ENCODE assay signal across 8 mouse cellular contexts in genomic region chr7:120102164-120102972, GRCm38 (mm10). TPM values are rescaled to one million over a fixed set of nuclear protein-coding genes. Genes with fewer than 3 reads are reported as not detected.
DNase-seq lines count a peak whose midpoint lies in the region; ATAC-seq and TF ChIP-seq lines count a peak whose summit lies in the region.

Gene Tmem159 (plus strand): TSS chr7:120102353.

- DNase-seq in c-Kit-positive CD71-positive TER-119-positive erythroid progenitor cells, embryonic 14.5 days (ENCODE audit: low spot score), result peak; percentile 30
- DNase-seq in kidney, postnatal 25 days, result peak; percentile 95
- peak; percentile 92 for DNase-seq in neural tube, embryonic 10.5 days (ENCODE audit: extremely low spot score, low spot score)

- H3K4me2 ChIP-seq in forebrain, embryonic 13.5 days, result peak within 1 kb of the TSS; percentile 75
- H3K4me2 ChIP-seq in heart, embryonic 16.5 days (ENCODE audit: low read depth, low read length), result peak within 1 kb of the TSS; percentile 98
- peak within 1 kb of the TSS; percentile 75 for H3K4me2 ChIP-seq in liver, embryonic 15.5 days
- H3K4me2 ChIP-seq in stomach, embryonic 14.5 days (replicated peaks; ENCODE audit: low read depth, low read length), result peak within 1 kb of the TSS; percentile 94

- peaks cover under 1% of the 10 kb centered on the region; the same call in 1 of the 2 replicates for H3K9me3 ChIP-seq in E14TG2a.4 (ENCODE audit: low read length)
- H3K9me3 ChIP-seq in forebrain, embryonic 13.5 days (replicated peaks), result no peaks in the 10 kb centered on the region
- no peaks in the 10 kb centered on the region for H3K9me3 ChIP-seq in heart, embryonic 16.5 days (replicated peaks; ENCODE audit: control insufficient read depth, low read length)
- no peaks in the 10 kb centered on the region for H3K9me3 ChIP-seq in liver, embryonic 15.5 days (replicated peaks)
- H3K9me3 ChIP-seq in stomach, embryonic 14.5 days (ENCODE audit: control insufficient read depth, low read depth, low read length), result no peaks in the 10 kb centered on the region

- H3K36me3 ChIP-seq in E14TG2a.4 (ENCODE audit: insufficient read depth, low read length), result no peaks in the 10 kb centered on the region
- no peaks in the 10 kb centered on the region for H3K36me3 ChIP-seq in forebrain, embryonic 13.5 days (ENCODE audit: poor library complexity, severe bottlenecking)
- no peaks in the 10 kb centered on the region for H3K36me3 ChIP-seq in heart, embryonic 16.5 days (ENCODE audit: control insufficient read depth, insufficient read depth)
- H3K36me3 ChIP-seq in liver, embryonic 15.5 days (replicated peaks), result no peaks in the 10 kb centered on the region
- no peaks in the 10 kb centered on the region for H3K36me3 ChIP-seq in stomach, embryonic 14.5 days (ENCODE audit: control insufficient read depth, insufficient read depth, low read length)

- peaks cover 35% of the 10 kb centered on the region for H3K4me1 ChIP-seq in E14TG2a.4 (replicated peaks; ENCODE audit: low read depth, low read length)
- H3K4me1 ChIP-seq in forebrain, embryonic 13.5 days, result peaks cover 22% of the 10 kb centered on the region
- peaks cover 12% of the 10 kb centered on the region for H3K4me1 ChIP-seq in heart, embryonic 16.5 days (ENCODE audit: control insufficient read depth, insufficient read depth, low read length)
- peaks cover 14% of the 10 kb centered on the region for H3K4me1 ChIP-seq in liver, embryonic 15.5 days (replicated peaks)
- H3K4me1 ChIP-seq in stomach, embryonic 14.5 days (ENCODE audit: control insufficient read depth, insufficient read depth, low read length), result 0 out of 2 replicates have a peak, but pooled peaks cover 4% of the 10 kb centered on the region

- TF ChIP-seq CTCF in E14TG2a.4 (conservative IDR thresholded peaks at IDR 0.05; ENCODE audit: low read length), result no peak

- peak; percentile 79 for ATAC-seq in forebrain, embryonic 13.5 days
- peak; percentile 90 for ATAC-seq in heart, embryonic 16.5 days (replicated peaks; ENCODE audit: extremely low read depth, insufficient read depth, low FRiP score)
- peak; percentile 83 for ATAC-seq in liver, embryonic 15.5 days (ENCODE audit: insufficient read depth)
- ATAC-seq in stomach, embryonic 14.5 days (ENCODE audit: insufficient number of reproducible peaks, insufficient read depth, low FRiP score, low read depth), result peak; percentile 93

- no peak within 1 kb of the TSS for H3K27ac ChIP-seq in forebrain, embryonic 13.5 days
- H3K27ac ChIP-seq in heart, embryonic 16.5 days (ENCODE audit: low read length), result peak within 1 kb of the TSS; percentile 72
- H3K27ac ChIP-seq in liver, embryonic 15.5 days (replicated peaks), result no peak within 1 kb of the TSS
- peak within 1 kb of the TSS; percentile 29; the same call in 1 of the 2 replicates for H3K27ac ChIP-seq in stomach, embryonic 14.5 days (ENCODE audit: low read length)

- WGBS in forebrain, embryonic 13.5 days, result under 1% methylated on average over 42 of the region's 42 CpGs
- under 1% methylated on average over 42 of the region's 42 CpGs for WGBS in heart, embryonic 16.5 days
- 1% methylated on average over 42 of the region's 42 CpGs for WGBS in liver, embryonic 15.5 days (ENCODE audit: insufficient replicate concordance)
- WGBS in stomach, embryonic 14.5 days, result under 1% methylated on average over 42 of the region's 42 CpGs

- H3K27me3 ChIP-seq in E14TG2a.4 (ENCODE audit: insufficient read depth, low read length), result peaks cover 17% of the 10 kb centered on the region
- H3K27me3 ChIP-seq in forebrain, embryonic 13.5 days, result peaks cover 25% of the 10 kb centered on the region
- H3K27me3 ChIP-seq in heart, embryonic 16.5 days (ENCODE audit: control insufficient read depth, insufficient read depth, low read length), result no peaks in the 10 kb centered on the region
- H3K27me3 ChIP-seq in liver, embryonic 15.5 days, result peaks cover 18% of the 10 kb centered on the region
- no peaks in the 10 kb centered on the region for H3K27me3 ChIP-seq in stomach, embryonic 14.5 days (ENCODE audit: control insufficient read depth, insufficient read depth, low read length)

- peak within 1 kb of the TSS; percentile 78 for H3K4me3 ChIP-seq in E14TG2a.4 (replicated peaks; ENCODE audit: low read length)
- peak within 1 kb of the TSS; percentile 50 for H3K4me3 ChIP-seq in forebrain, embryonic 13.5 days
- peak within 1 kb of the TSS; percentile 89 for H3K4me3 ChIP-seq in heart, embryonic 16.5 days (ENCODE audit: low read length)
- peak within 1 kb of the TSS; percentile 57 for H3K4me3 ChIP-seq in liver, embryonic 15.5 days (replicated peaks)
- peak within 1 kb of the TSS; percentile 60 for H3K4me3 ChIP-seq in stomach, embryonic 14.5 days (ENCODE audit: low read depth, low read length)

- peak within 1 kb of the TSS; percentile 61 for H3K9ac ChIP-seq in forebrain, embryonic 13.5 days
- peak within 1 kb of the TSS; percentile 83 for H3K9ac ChIP-seq in heart, embryonic 16.5 days (ENCODE audit: low read length)
- H3K9ac ChIP-seq in liver, embryonic 15.5 days, result peak within 1 kb of the TSS; percentile 27; the same call in 1 of the 2 replicates
- H3K9ac ChIP-seq in stomach, embryonic 14.5 days (replicated peaks; ENCODE audit: low read depth, low read length), result peak within 1 kb of the TSS; percentile 39

RNA-seq across cellular contexts. Expression of gene Tmem159, which starts in this region (rescaled TPM):
- polyA plus RNA-seq in forebrain, embryonic 13.5 days (2015; fragmentation: Nextera tagmentation; extraction: Ambion mirVana), result 5.6 and 5.7 TPM in 2 replicates
- 29.9 and 39.9 TPM in 2 replicates for polyA plus RNA-seq in heart, embryonic 16.5 days (2015; fragmentation: Nextera tagmentation; extraction: Ambion mirVana)
- 2.2 and 2.4 TPM in 2 replicates for polyA plus RNA-seq in liver, embryonic 15.5 days (2015; fragmentation: Nextera tagmentation; extraction: Ambion mirVana)
- polyA plus RNA-seq in stomach, embryonic 14.5 days (2014; fragmentation: Nextera tagmentation; extraction: Ambion mirVana), result 33.9 and 37.2 TPM in 2 replicates

Comparison
In these comparisons a context has a peak if more than half of its experiments do, and no peak if none do; other contexts are left out.
1. DNase-seq: peak in every context shown above with its lines; median percentile 95 in kidney, postnatal 25 days; 92 in neural tube, embryonic 10.5 days; 30 in c-Kit-positive CD71-positive TER-119-positive erythroid progenitor cells, embryonic 14.5 days.
2. H3K27ac ChIP-seq: peak in heart, embryonic 16.5 days (single experiment) and stomach, embryonic 14.5 days (single experiment); none in forebrain, embryonic 13.5 days (single experiment) and liver, embryonic 15.5 days (single experiment).
3. H3K9ac ChIP-seq: peak in every context shown above with its lines; median percentile 83 in heart, embryonic 16.5 days; 61 in forebrain, embryonic 13.5 days; 39 in stomach, embryonic 14.5 days; 27 in liver, embryonic 15.5 days.
4. Peak in every context shown above with its lines, with median percentiles within 50 percentile points of each other: H3K4me3 ChIP-seq, ATAC-seq and H3K4me2 ChIP-seq.